Mouse (Mus musculus) spleen, adult 2 months (tissue): ENCODE measurements around the gene Eral1.

Experiments
- CTCF ChIP-seq: fragments of 200-500 bp; IDR thresholded peaks from 2 replicates; pipeline ENCODE4 v1.5.1; 2011; ENCODE audit warnings: mild to moderate bottlenecking, inconsistent platforms; ENCODE audit not compliant: insufficient read depth, insufficient read length, insufficient replicate concordance; ENCODE audit errors: extremely low read depth
- POLR2A ChIP-seq: fragments of 200-500 bp; IDR thresholded peaks from 2 replicates; pipeline ENCODE4 v1.6.1; 2011; ENCODE audit warnings: low read depth, low read length, inconsistent platforms

DNA sequence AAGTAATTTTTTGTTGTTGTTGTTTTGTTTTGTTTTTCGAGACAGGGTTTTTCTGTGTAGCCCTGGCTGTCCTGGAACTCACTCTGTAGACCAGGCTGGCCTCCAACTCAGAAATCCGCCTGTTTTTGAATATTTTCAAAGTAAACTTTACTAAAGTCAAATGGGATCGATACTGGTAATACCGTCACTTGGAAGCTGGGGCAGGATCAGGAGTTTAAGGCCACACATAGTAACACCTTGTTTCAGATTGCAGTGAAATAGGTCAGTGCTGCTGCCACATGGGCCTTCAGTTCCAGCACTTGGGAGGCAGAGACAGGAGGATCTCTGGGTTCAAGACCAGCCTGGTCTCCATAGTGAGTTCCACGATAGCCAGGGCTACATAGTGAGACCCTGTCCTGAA is 24.3 kb upstream of the Eral1 start:
- TF ChIP-seq CTCF (no peak), POLR2A (no peak)
